Mouse (Mus musculus) layer of hippocampus, adult 18-20 months (tissue): ENCODE measurements at regions not wholly inside any gene's neighbourhood (a gene's known extent, or its start where the extent isn't known, plus 50 kb on each side); places are given as distances from the start of the nearest gene placed in this dataset.
A peak's percentile ranks its signal among the peaks of the same experiment; 100 is the strongest.

ENCODE experiments used
- DNase-seq, 2 experiments: peaks; one replicate each; pipeline ENCODE4 v3.0.0; 2022; ENCODE audit warnings: low spot score in 2 of 2

GRCm38 (mm10) chr1:25921184-25921583 lies 91.7 kb upstream of the Adgrb3 start:
- peak in 1 of 2 experiments; percentile 1 for DNase-seq

GRCm38 (mm10) chr1:25894169-25894568 lies 64.7 kb upstream of the Adgrb3 start:
- DNase-seq = peak in 1 of 2 experiments; percentile 7

GRCm38 (mm10) chr1:25892970-25893369 lies 63.5 kb upstream of the Adgrb3 start:
- DNase-seq = no peak

- no peak for DNase-seq
These were observed 62.7 kb upstream of the Adgrb3 start for GRCm38 (mm10) chr1:25892026-25892739.

GRCm38 (mm10) chr1:25888004-25888403 lies 58.5 kb upstream of the Adgrb3 start:
- DNase-seq = no peak

- no peak for DNase-seq
These were observed 55.5 kb upstream of the Adgrb3 start for GRCm38 (mm10) chr1:25885049-25885448.
